Mouse (Mus musculus) Patski (cell line): ENCODE results near the gene Eif2b4. TPM values are rescaled to one million over a fixed set of nuclear protein-coding genes. Genes with fewer than 3 reads are reported as not detected.
A peak's percentile ranks its signal among the peaks of the same experiment; 100 is the strongest.

Experiments used
- ATAC-seq: fragments of 100-300 bp; one replicate; pipeline ENCODE4 v1.8.0; 2021
- CTCF ChIA-PET: fragments of 350-600 bp; sonication (Branson Sonifier 250); formaldehyde crosslinking; loops from one replicate; lab custom pipeline; 2022; ENCODE audit warnings: inconsistent platforms; lab: Charles Lee
- POLR2A ChIA-PET: fragments of 350-600 bp; sonication (Branson Sonifier 250); formaldehyde crosslinking; loops from one replicate; lab custom pipeline; 2022; ENCODE audit warnings: antibody characterized with exemption, inconsistent platforms; lab: Charles Lee
- DNase-seq: peaks from one replicate; pipeline ENCODE4 v3.0.0-alpha.2; 2011; ENCODE audit warnings: low read depth, low spot score
- H3K27me3 ChIP-seq: fragments of 371-371 bp; one replicate; pipeline ENCODE4 v1.5.1; 2021
- CTCF ChIP-seq: fragments of 100-300 bp; IDR thresholded peaks from one replicate; pipeline ENCODE4 v1.5.1; 2021
- in situ Hi-C: fragments of 300-500 bp; cut with MboI; formaldehyde crosslinking; loops from 3 replicates; pipeline ENCODE4 v1.11.1; 2018; ENCODE audit warnings: low pct_unique_long_range_greater_than_20kb, mixed read lengths
- polyA plus RNA-seq: library from polyadenylated mRNA; unstranded; gene quantifications from one replicate; pipeline ENCODE4 v1.2.3, GENCODE M21; 2021

The Eif2b4 gene
- polyA plus RNA-seq, 1 experiment from 2014 or later, result 78.1 TPM

- in situ Hi-C loops, result no loop called here
- ATAC-seq, result no peak
- POLR2A ChIA-PET, result interaction anchor here (0.6 to 3.0 kb wide), 4 partner anchors 7 to 141 kb away, joined by 3 to 14 read pairs (median 6); partner anchors contain the start of genes Gm29609, Gtf3c2 and Zfp513
Measured at GRCm38 (mm10) chr5:31194486-31195485, 1.6 kb upstream of the Eif2b4 start.

GRCm38 (mm10) chr5:31193631-31194281, 526 bp upstream of the Eif2b4 start:
- no peak for ATAC-seq
- DNase-seq, result no peak
- H3K27me3 ChIP-seq, result no peaks in the 10 kb centered on the region
- ChIA-PET CTCF (interaction anchor here (1.1 to 1.9 kb wide), 3 partner anchors 8 to 134 kb away, joined by 4 to 5 read pairs (median 5); partner anchors contain the start of gene Zfp513), POLR2A (interaction anchor here (1.1 to 3.0 kb wide), 7 partner anchors 8 to 97 kb away, joined by 3 to 14 read pairs (median 5); partner anchors contain the start of genes Gm29609, Gtf3c2, Ift172 and Zfp513)
- TF ChIP-seq CTCF, result no peak
- in situ Hi-C loops, result no loop called here

More at GRCm38 (mm10) chr5:31194486-31195485, 1.6 kb upstream of the Eif2b4 start:
- no peak for DNase-seq
- no peak for TF ChIP-seq CTCF
- CTCF ChIA-PET, result no interaction called here
- no peaks in the 10 kb centered on the region for H3K27me3 ChIP-seq

- POLR2A ChIA-PET, result interaction anchor here (0.9 to 3.8 kb wide), 9 partner anchors 10 to 98 kb away, joined by 3 to 24 read pairs (median 4); partner anchors contain the start of genes Gm29609, Gtf3c2, Ift172 and Mpv17
- TF ChIP-seq CTCF, result no peak
- in situ Hi-C loops, result no loop called here
- no peaks in the 10 kb centered on the region for H3K27me3 ChIP-seq
- no peak for DNase-seq
- CTCF ChIA-PET, result interaction anchor here (0.9 to 1.9 kb wide), 3 partner anchors 11 to 136 kb away, joined by 3 to 5 read pairs (median 4); no protein-coding TSS in a partner anchor
- peak; percentile 41 for ATAC-seq
Measured at GRCm38 (mm10) chr5:31192045-31192938, 938 bp downstream of the Eif2b4 start.

GRCm38 (mm10) chr5:31190201-31190600, 3.0 kb downstream of the Eif2b4 start:
- POLR2A ChIA-PET, result interaction anchor here (3.8 kb wide), 1 partner anchor 10 kb away, joined by 24 read pairs; the partner anchor contains the start of genes Gm29609 and Gtf3c2
- CTCF ChIA-PET, result interaction anchor here (1.5 kb wide), 1 partner anchor 10 kb away, joined by 8 read pairs; the partner anchor contains the start of genes Gm29609 and Gtf3c2
- ATAC-seq, result no peak
- in situ Hi-C loops, result no loop called here
- TF ChIP-seq CTCF, result no peak
- no peaks in the 10 kb centered on the region for H3K27me3 ChIP-seq
- no peak for DNase-seq

GRCm38 (mm10) chr5:31188223-31188840, 4.9 kb downstream of the Eif2b4 start:
- ATAC-seq (no peak), DNase-seq (no peak)
- ChIA-PET CTCF (interaction anchor here (1.3 kb wide), 1 partner anchor 25 kb away, joined by 4 read pairs; no protein-coding TSS in a partner anchor), POLR2A (no interaction called here)
- TF ChIP-seq CTCF, result no peak
- in situ Hi-C loops, result no loop called here
- no peaks in the 10 kb centered on the region for H3K27me3 ChIP-seq

- ChIA-PET POLR2A (no interaction called here), CTCF (no interaction called here)
- ATAC-seq, result no peak
- DNase-seq, result no peak
- H3K27me3 ChIP-seq, result no peaks in the 10 kb centered on the region
- TF ChIP-seq CTCF, result no peak
- in situ Hi-C loops, result no loop called here
Measured at GRCm38 (mm10) chr5:31183678-31184077, 9.6 kb downstream of the Eif2b4 start.

- ChIA-PET POLR2A (interaction anchor here (0.9 to 3.5 kb wide), 6 partner anchors 10 to 33 kb away, joined by 3 to 24 read pairs (median 10); partner anchors contain the start of genes Eif2b4, Snx17 and Zfp513), CTCF (interaction anchor here (0.6 to 2.4 kb wide), 6 partner anchors 9 to 147 kb away, joined by 3 to 11 read pairs (median 4); no protein-coding TSS in a partner anchor)
- in situ Hi-C loops, result no loop called here
- H3K27me3 ChIP-seq, result no peaks in the 10 kb centered on the region
- DNase-seq (no peak), ATAC-seq (no peak)
- TF ChIP-seq CTCF, result no peak
Measured at GRCm38 (mm10) chr5:31181183-31181770, 12.0 kb downstream of the Eif2b4 start.
